Mouse (Mus musculus): ENCODE measurements around the gene Gm4340.
"Not testable (repeated sequence)": the region's sequence is repeated elsewhere in the genome, so short reads cannot be mapped to it uniquely, and the experiment has no call there.

Gene Gm4340

DNA sequence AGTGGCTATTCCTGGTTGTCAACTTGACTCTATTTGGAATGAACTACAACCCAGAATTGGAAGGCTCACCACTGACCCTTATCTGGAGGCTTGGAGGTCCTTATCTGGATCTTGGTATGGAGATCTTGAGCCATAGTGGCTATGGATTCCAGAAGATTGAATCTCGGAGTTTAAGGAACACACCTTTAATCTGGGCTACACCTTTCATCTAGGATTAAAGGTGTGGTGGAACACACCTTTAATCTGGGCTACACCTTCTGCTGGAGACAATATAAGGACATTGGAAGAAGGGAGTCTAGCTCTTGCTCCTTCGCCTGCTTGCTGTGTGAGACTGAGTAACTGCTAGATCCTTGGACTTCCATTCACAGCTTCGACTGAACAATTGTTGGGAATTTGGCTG is at the start of gene Gm4340:
Gene Gm4340 (plus strand): TSS at position 301 of the 400 bp plus-strand sequence.
- DNase-seq (ENCODE audit: low spot score): not testable (repeated sequence)

DNA sequence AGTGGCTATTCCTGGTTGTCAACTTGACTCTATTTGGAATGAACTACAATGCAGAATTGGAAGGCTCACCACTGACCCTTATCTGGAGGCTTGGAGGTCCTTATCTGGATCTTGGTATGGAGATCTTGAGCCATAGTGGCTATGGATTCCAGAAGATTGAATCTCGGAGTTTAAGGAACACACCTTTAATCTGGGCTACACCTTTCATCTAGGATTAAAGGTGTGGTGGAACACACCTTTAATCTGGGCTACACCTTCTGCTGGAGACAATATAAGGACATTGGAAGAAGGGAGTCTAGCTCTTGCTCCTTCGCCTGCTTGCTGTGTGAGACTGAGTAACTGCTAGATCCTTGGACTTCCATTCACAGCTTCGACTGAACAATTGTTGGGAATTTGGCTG is 42.6 kb upstream of the Gm4340 start, which contains the start of gene Gm6763:
Gene Gm6763 (plus strand): TSS at position 301 of the 400 bp plus-strand sequence.
- not testable (repeated sequence) for DNase-seq (ENCODE audit: low spot score)

DNA sequence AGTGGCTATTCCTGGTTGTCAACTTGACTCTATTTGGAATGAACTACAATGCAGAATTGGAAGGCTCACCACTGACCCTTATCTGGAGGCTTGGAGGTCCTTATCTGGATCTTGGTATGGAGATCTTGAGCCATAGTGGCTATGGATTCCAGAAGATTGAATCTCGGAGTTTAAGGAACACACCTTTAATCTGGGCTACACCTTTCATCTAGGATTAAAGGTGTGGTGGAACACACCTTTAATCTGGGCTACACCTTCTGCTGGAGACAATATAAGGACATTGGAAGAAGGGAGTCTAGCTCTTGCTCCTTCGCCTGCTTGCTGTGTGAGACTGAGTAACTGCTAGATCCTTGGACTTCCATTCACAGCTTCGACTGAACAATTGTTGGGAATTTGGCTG is 34.1 kb upstream of the Gm4340 start, which contains the start of gene Gm8764:
Gene Gm8764 (plus strand): TSS at position 301 of the 400 bp plus-strand sequence.
- not testable (repeated sequence) for DNase-seq (ENCODE audit: low spot score)

GRCm38 (mm10) chr10:104168215-104168614 is 25.6 kb upstream of the Gm4340 start, which contains the start of gene Gm21304:
Gene Gm21304, plus strand, starts transcription at chr10:104168515.
- not testable (repeated sequence) for DNase-seq (ENCODE audit: low spot score)

DNA sequence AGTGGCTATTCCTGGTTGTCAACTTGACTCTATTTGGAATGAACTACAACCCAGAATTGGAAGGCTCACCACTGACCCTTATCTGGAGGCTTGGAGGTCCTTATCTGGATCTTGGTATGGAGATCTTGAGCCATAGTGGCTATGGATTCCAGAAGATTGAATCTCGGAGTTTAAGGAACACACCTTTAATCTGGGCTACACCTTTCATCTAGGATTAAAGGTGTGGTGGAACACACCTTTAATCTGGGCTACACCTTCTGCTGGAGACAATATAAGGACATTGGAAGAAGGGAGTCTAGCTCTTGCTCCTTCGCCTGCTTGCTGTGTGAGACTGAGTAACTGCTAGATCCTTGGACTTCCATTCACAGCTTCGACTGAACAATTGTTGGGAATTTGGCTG is 17.1 kb upstream of the Gm4340 start, which contains the start of gene Gm21312:
Gene Gm21312 (plus strand): TSS at position 301 of the 400 bp plus-strand sequence.
- not testable (repeated sequence) for DNase-seq (ENCODE audit: low spot score)

DNA sequence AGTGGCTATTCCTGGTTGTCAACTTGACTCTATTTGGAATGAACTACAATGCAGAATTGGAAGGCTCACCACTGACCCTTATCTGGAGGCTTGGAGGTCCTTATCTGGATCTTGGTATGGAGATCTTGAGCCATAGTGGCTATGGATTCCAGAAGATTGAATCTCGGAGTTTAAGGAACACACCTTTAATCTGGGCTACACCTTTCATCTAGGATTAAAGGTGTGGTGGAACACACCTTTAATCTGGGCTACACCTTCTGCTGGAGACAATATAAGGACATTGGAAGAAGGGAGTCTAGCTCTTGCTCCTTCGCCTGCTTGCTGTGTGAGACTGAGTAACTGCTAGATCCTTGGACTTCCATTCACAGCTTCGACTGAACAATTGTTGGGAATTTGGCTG is 8.6 kb upstream of the Gm4340 start, which contains the start of gene Gm20765:
Gene Gm20765 (plus strand): TSS at position 301 of the 400 bp plus-strand sequence.
- DNase-seq (ENCODE audit: low spot score): not testable (repeated sequence)

GRCm38 (mm10) chr10:104209655-104210054 is 15.8 kb downstream of the Gm4340 start:
- no peak for DNase-seq (ENCODE audit: low spot score)

- DNase-seq (ENCODE audit: low spot score): no peak
These were observed 16.6 kb downstream of the Gm4340 start for GRCm38 (mm10) chr10:104210268-104210990.

DNA sequence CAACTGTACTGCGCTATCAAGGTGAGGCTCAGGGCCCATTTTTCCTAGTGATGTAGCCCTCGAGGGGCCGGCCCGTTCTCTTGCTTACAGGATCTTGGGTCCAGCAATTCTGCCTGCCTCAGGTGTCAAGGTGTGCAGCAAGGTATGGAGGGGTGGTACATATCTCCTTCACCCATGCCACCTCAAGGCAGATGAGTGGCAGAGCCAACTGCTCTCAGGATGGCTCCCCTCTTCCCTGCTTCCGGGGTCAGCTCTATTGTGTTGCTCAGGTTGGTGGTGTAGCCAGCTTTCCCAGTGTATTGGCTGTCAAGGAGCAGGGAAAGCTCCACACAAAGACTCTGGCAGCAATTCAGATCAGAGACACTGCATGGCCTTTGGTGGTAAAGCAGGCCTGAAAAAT is 20.7 kb downstream of the Gm4340 start:
- no peak for DNase-seq (ENCODE audit: low spot score)

- DNase-seq (ENCODE audit: low spot score): no peak
These were observed 26.6 kb downstream of the Gm4340 start for GRCm38 (mm10) chr10:104220303-104221021.
